Mouse (Mus musculus) spleen, postnatal 14 days (tissue): ENCODE results near the gene Cby1.

ENCODE experiments used
- DNase-seq, 2 experiments: peaks; one replicate each; pipeline ENCODE4 v3.0.0; 2021 to 2022; ENCODE audit warnings: low spot score in 2 of 2

The Cby1 gene

DNA sequence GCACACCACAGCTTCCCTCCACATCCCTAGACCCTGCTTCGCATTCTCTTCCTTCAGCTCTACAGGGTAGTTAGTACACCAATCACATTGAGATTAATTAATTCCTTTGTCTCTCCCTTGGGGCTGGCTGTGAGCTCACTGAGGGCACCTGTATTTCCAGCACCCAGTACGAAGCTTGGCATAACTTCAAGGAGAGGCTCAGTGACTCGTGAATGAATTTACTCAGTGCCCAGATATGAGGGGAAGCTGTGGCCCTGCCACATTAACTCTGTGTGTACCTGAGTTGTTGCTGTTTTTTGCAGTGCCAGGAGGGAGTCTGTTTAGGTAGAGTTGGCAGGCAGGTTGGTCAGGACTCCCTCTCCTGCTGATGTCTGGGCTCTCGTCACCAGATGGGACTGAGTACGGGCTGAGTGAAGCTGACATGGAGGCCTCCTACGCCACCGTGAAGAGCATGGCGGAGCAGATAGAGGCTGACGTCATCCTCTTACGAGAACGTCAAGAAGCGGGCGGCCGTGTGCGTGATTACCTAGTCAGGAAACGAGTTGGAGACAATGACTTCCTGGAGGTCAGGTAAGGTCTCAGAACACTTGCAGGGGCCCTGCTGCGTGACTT lies 47.7 kb downstream of the Cby1 start:
- DNase-seq: no peak

DNA sequence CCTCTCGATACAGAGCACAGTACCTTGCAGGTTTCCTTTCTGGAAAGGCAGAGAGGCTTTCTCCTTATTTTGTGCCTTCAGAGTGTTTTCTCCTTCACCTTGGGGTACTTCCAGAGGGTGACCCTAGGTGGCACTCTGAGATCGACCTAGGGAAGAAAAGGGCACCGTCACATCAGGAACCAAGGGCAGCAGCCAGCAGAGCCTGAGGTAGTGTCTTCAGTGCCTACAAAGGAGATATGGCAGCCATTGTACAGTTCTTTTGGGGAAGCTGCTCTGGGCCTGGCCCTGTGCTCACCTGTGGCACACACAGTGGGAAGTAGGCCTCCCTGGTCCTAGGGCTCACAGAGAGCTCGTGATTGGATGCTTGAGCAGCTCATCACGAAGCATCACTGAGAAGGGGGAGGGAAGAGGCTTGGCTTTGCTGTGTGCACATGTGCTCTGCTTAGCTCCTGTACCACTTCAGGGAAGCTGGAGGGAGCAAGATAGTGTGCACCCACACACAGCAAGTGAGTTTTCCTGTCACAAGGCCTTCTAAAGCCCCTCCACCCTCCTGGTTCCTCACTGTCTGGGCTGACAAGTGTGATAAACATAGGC lies 49.3 kb downstream of the Cby1 start:
- DNase-seq: no peak

DNA sequence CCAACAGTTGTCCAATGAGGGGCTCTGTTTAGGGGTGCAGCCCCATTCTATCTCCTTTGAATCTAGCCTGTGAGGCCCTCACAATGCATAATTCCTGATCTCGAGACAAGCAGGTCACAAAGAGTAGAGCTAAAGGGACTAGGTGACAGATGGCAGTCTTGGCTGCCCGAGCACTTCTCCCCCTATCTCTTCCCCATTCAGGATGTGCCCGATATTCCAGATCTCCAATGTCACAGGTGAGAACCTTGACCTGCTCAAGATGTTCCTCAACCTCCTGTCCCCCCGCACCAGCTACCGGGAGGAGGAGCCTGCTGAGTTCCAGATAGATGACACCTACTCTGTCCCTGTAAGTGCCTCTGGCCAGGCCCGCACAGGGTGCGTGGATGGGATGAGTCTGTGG lies 56.6 kb downstream of the Cby1 start:
- no peak for DNase-seq

DNA sequence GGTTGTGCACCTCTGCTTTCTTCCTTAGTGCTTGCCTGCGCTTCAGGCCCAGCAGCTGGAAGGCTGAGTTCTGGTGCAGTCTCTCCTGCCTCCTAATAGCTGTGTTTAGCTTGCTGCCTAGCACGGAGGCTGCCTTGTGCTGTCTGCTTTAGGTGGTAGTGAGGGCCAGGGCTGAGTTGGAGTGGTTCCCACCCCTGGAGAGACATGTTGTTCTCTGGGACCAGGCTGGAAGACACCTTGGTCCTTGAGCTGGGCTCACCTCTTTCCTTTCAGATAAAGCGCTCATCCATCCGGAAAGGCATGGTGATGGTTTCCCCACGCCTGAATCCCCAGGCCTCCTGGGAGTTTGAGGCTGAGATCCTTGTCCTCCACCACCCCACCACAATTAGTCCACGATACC lies 57.7 kb downstream of the Cby1 start:
- DNase-seq: no peak
